Mouse (Mus musculus) hindbrain, embryonic 14.5 days (tissue): ENCODE measurements around the gene Tbc1d17. TPM values are rescaled to one million over a fixed set of nuclear protein-coding genes. Genes with fewer than 3 reads are reported as not detected.

Experiments
- ATAC-seq: fragments of 200-750 bp; cut with Nextera tagmentation; 2 replicates; pipeline ENCODE4 v1.8.0; 2017; ENCODE audit warnings: moderate number of reproducible peaks, mild to moderate bottlenecking, moderate TSS enrichment, moderate library complexity; ENCODE audit not compliant: low FRiP score
- DNase-seq: peaks from one replicate; pipeline ENCODE4 v3.0.0-alpha.2; 2015; ENCODE audit warnings: low spot score
- H3K27ac ChIP-seq: fragments of 300-500 bp; sonication (generic); 2 replicates; pipeline ENCODE4 v1.5.1; 2014; ENCODE audit warnings: mild to moderate bottlenecking, moderate library complexity
- H3K27me3 ChIP-seq: fragments of 300-500 bp; sonication (generic); 2 replicates; pipeline ENCODE4 v1.6.1; 2014; ENCODE audit warnings: mild to moderate bottlenecking, low read length, mixed read lengths; ENCODE audit not compliant: control insufficient read depth, insufficient read depth
- H3K36me3 ChIP-seq: fragments of 300-500 bp; sonication (generic); replicated peaks from 2 replicates; pipeline ENCODE4 v1.6.1; 2014; ENCODE audit not compliant: control insufficient read depth, insufficient read depth
- H3K4me1 ChIP-seq: fragments of 300-500 bp; sonication (generic); replicated peaks from 2 replicates; pipeline ENCODE4 v1.6.1; 2014; ENCODE audit warnings: antibody characterized with exemption, low read length, mixed read lengths; ENCODE audit not compliant: control insufficient read depth, insufficient read depth
- H3K4me2 ChIP-seq: fragments of 300-500 bp; sonication (generic); replicated peaks from 2 replicates; pipeline ENCODE4 v1.6.1; 2014; ENCODE audit warnings: mild to moderate bottlenecking, moderate library complexity
- H3K4me3 ChIP-seq: fragments of 300-500 bp; sonication (generic); replicated peaks from 2 replicates; pipeline ENCODE4 v1.5.1; 2014; ENCODE audit warnings: mild to moderate bottlenecking, low read length
- H3K9ac ChIP-seq: fragments of 300-500 bp; sonication (generic); 2 replicates; pipeline ENCODE4 v1.6.1; 2014
- H3K9me3 ChIP-seq: fragments of 300-500 bp; sonication (generic); 2 replicates; pipeline ENCODE4 v1.6.1; 2016; ENCODE audit warnings: low read length; ENCODE audit not compliant: control insufficient read depth
- WGBS: fragments of 180-500 bp; shearing (Covaris S2); extraction: QIAGEN DNeasy Blood & Tissue Kit; methylation state at CpG from one replicate; pipeline ENCODE4 v1.1.7; 2014; 5-methylcytosine and 5-hydroxymethylcytosine counted together
- polyA plus RNA-seq: library from polyadenylated mRNA; unstranded; fragments of >200 nt; fragmentation: Nextera tagmentation; extraction: Ambion mirVana; gene quantifications from 2 replicates; pipeline ENCODE4 v1.2.1, GENCODE M21; 2014

The Tbc1d17 gene
- polyA plus RNA-seq, 1 experiment from 2014 or later = 98.5 TPM

GRCm38 (mm10) chr7:44816470-44817021 lies 32.3 kb downstream of the Tbc1d17 start, which contains the start of gene Atf5:
Gene Atf5 (minus strand): TSS chr7:44816658.
- H3K4me2 ChIP-seq = peak within 1 kb of the TSS; percentile 67
- no peaks in the 10 kb centered on the region for H3K9me3 ChIP-seq
- peak within 1 kb of the TSS; percentile 90 for H3K27ac ChIP-seq
- DNase-seq (peak; percentile 47), ATAC-seq (peak; percentile 22)
- H3K4me1 ChIP-seq = peaks cover 36% of the 10 kb centered on the region
- H3K4me3 ChIP-seq = peak within 1 kb of the TSS; percentile 83
- H3K27me3 ChIP-seq = no peaks in the 10 kb centered on the region
- 0% methylated on average over 36 of the region's 57 CpGs for WGBS
- H3K9ac ChIP-seq = peak within 1 kb of the TSS; percentile 80
- no peaks in the 10 kb centered on the region for H3K36me3 ChIP-seq

DNA sequence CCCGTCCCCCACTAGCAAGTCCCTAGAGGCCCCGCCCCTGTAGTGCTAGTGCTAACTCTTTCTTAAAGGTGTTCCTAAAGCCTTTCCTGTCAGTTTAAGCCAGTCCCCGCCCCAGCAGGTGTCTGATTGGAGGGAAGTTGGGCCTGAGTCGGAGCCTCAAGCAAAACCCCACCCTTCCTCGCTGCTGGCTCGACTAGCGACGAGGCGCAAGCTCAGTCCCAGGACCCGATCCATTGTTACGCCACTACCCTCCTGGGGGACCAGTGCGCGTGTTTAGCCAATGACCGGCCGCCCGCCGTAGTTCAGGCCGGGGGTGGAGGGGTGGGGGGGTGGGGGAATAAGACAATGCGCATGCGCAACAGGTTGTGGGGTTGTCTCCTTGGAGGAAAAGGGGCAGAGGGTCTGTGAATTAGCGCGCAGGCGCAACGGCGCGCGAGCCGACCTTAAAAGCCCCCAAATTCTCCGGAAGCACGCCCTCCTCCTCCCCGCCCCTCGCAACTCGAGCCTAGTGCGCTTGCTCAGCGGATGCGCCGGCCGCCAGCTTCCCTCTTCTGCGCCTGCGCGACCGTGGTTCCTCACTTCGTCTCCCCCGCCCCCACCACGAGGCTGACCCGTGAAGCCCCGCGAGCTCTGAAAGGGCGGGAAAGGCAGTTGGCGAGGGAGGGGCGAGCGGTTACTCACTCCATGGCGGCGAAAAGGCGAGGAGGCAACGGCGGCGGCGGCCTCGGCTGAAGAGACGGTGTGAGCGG lies 33.0 kb downstream of the Tbc1d17 start, which contains the start of the genes Nup62 and Il4i1:
TSS of gene Nup62 (plus strand) at position 368 of the 749 bp plus-strand sequence.
TSS of gene Il4i1 (plus strand) at position 667 of the 749 bp plus-strand sequence.
- Histone ChIP-seq H3K4me1 (peaks cover 36% of the 10 kb centered on the region), H3K4me3 (peak within 1 kb of the TSS; percentile 83), H3K36me3 (no peaks in the 10 kb centered on the region), H3K9me3 (no peaks in the 10 kb centered on the region), H3K27me3 (no peaks in the 10 kb centered on the region), H3K27ac (peak within 1 kb of the TSS; percentile 90), H3K4me2 (peak within 1 kb of the TSS; percentile 67), H3K9ac (peak within 1 kb of the TSS; percentile 80)
- DNase-seq (peak; percentile 99), ATAC-seq (peak; percentile 93)
- WGBS = under 1% methylated on average over 53 of the region's 62 CpGs

DNA sequence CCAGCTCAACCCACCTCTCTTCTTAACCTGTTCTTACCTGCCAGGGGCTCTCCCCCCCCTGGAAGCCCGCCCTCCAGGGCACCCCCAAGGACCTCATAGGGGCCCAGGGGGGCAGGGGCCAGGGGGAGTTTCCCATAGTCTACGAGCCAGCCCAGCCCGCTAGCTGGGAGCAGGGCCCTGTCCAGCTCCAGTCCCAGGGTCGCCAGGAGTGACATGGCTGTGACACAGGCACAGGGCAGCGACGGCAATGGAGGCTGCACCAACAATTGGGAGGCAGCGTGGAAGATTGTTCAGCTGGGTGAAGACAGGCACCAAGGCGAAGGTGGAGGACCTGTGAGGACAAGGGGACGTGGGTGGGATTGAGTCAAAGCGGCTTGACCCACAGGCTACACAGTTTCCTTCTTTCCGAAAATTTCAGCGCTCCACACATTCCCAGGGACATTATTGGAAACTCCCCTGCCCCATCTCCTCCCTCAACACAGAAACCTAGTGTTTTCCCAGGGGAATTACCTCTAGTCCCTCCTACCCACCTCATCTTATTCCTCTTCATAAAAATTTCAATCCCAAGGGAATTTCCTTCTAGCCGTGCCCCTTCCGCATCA lies 33.8 kb downstream of the Tbc1d17 start:
- H3K4me2 ChIP-seq = peak overlapping the region; percentile 67
- H3K9ac ChIP-seq = peak overlapping the region; percentile 34; the same call in 1 of the 2 replicates
- WGBS = 23% methylated on average over 14 of the region's 14 CpGs
- H3K4me3 ChIP-seq = peak overlapping the region; percentile 83
- H3K36me3 ChIP-seq = no peaks in the 10 kb centered on the region
- no peaks in the 10 kb centered on the region for H3K27me3 ChIP-seq
- DNase-seq (no peak), ATAC-seq (no peak)
- no peaks in the 10 kb centered on the region for H3K9me3 ChIP-seq
- H3K4me1 ChIP-seq = peaks cover 36% of the 10 kb centered on the region
- H3K27ac ChIP-seq = peak overlapping the region; percentile 53; the same call in 1 of the 2 replicates

DNA sequence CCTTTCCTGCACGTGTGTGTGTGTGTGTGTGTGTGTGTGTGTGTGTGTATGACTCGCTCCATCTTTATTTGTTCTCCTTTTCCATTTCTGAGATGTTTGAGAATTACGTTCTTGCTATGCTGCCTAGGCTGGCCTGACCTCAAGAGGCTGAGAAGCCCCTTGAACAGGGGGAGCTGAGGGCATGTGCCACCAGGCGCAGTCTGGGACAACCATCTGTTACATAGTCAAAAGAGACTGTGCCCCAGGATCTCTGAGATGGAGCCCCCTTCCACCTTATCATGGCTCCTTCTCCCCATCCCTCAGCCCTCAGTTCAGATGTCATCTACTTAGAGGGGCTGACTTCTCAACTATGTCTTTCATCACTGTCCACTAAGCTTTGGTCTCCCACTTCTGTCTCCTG lies 34.5 kb downstream of the Tbc1d17 start:
- WGBS = 96% methylated on average over 3 of the region's 4 CpGs
- DNase-seq (no peak), ATAC-seq (no peak)
- Histone ChIP-seq H3K4me3 (no peak overlapping the region), H3K36me3 (no peaks in the 10 kb centered on the region), H3K4me1 (peaks cover 31% of the 10 kb centered on the region), H3K27me3 (no peaks in the 10 kb centered on the region), H3K9me3 (no peaks in the 10 kb centered on the region), H3K27ac (no peak overlapping the region), H3K9ac (no peak overlapping the region), H3K4me2 (no peak overlapping the region)

DNA sequence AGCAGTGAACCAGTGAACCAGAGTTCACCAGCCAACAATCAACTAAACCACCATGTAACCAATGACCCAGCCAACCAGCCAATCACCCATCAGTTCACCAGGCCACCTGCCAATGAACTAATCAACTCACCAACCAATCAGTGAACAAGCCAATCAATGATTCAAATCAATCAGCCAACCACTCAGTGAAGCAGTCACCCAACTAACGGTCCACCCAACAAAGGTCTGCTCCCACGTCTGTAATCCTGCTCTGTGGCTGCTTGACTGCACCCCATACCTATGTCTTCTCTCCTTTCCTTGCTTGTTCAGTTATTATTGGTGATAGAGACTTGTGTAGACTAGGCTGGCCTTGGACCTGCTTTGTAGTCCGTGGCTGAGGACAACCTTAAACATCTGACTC lies 34.9 kb downstream of the Tbc1d17 start:
- no peak overlapping the region for H3K9ac ChIP-seq
- no peak overlapping the region for H3K4me3 ChIP-seq
- no peak overlapping the region for H3K4me2 ChIP-seq
- no peak overlapping the region for H3K27ac ChIP-seq
- no peaks in the 10 kb centered on the region for H3K27me3 ChIP-seq
- ATAC-seq = no peak
- WGBS = 96% methylated on average over 3 of the region's 3 CpGs
- no peaks in the 10 kb centered on the region for H3K9me3 ChIP-seq
- no peaks in the 10 kb centered on the region for H3K36me3 ChIP-seq
- peaks cover 28% of the 10 kb centered on the region for H3K4me1 ChIP-seq
- no peak for DNase-seq

DNA sequence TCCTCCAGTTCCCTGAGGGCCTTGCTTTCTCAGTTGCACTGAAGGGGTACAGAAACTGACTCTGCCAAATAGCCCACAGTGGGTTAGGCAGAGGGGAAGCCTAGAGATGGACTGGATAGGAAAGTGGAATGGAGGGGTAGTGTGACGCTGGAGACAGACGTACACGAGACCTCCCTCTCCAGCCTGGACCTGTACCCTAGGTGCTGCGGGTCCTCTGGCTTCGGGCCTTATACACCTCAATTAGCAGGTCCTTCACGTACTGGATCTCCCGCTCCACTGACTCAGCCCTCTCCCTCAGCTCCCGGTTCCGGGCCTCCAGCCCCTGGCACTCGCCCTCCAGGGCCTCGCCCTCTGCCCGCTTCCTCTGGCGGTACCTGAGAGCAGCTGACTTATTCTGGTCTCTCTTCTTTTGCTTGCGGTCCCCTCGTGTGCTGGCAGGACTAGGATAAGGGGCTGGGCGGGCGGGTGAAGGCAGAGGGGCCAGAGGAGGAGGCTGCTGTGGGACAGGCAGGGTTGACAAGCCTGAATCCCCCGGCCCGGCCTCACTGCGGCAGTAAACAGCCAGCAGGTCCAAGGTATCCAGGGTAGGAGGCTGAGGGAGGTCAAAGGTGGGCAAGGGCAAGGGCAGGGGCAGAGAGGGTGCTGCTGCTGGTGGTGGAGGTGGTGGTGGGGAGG lies 36.1 kb downstream of the Tbc1d17 start:
- no peak overlapping the region for H3K4me2 ChIP-seq
- H3K4me1 ChIP-seq = peaks cover 16% of the 10 kb centered on the region
- ATAC-seq (no peak), DNase-seq (no peak)
- H3K36me3 ChIP-seq = no peaks in the 10 kb centered on the region
- H3K27me3 ChIP-seq = no peaks in the 10 kb centered on the region
- no peak overlapping the region for H3K4me3 ChIP-seq
- H3K27ac ChIP-seq = no peak overlapping the region
- H3K9me3 ChIP-seq = no peaks in the 10 kb centered on the region
- WGBS = 92% methylated on average over 20 of the region's 20 CpGs
- no peak overlapping the region for H3K9ac ChIP-seq

- no peak for DNase-seq
- Histone ChIP-seq H3K27me3 (no peaks in the 10 kb centered on the region), H3K4me3 (no peak overlapping the region), H3K9me3 (no peaks in the 10 kb centered on the region), H3K4me1 (peaks cover 7% of the 10 kb centered on the region), H3K9ac (no peak overlapping the region), H3K4me2 (no peak overlapping the region), H3K36me3 (no peaks in the 10 kb centered on the region), H3K27ac (no peak overlapping the region)
- 91% methylated on average over 7 of the region's 7 CpGs for WGBS
- no peak for ATAC-seq
Measured at GRCm38 (mm10) chr7:44810819-44811557, 37.9 kb downstream of the Tbc1d17 start.

- whole genome bisulfite sequencing = 90% methylated on average over 4 of the region's 4 CpGs
- H3K4me1 ChIP-seq = peaks cover 6% of the 10 kb centered on the region
- H3K9me3 ChIP-seq = no peaks in the 10 kb centered on the region
- no peak overlapping the region for H3K4me2 ChIP-seq
- no peak overlapping the region for H3K4me3 ChIP-seq
- no peaks in the 10 kb centered on the region for H3K27me3 ChIP-seq
- no peak overlapping the region for H3K9ac ChIP-seq
- ATAC-seq = no peak
- no peaks in the 10 kb centered on the region for H3K36me3 ChIP-seq
- no peak overlapping the region for H3K27ac ChIP-seq
- no peak for DNase-seq
Measured at GRCm38 (mm10) chr7:44810365-44810764, 38.5 kb downstream of the Tbc1d17 start.
